Mouse (Mus musculus) embryonic facial prominence, embryonic 14.5 days (tissue): ENCODE measurements around the gene Nemf. TPM values are rescaled to one million over a fixed set of nuclear protein-coding genes. Genes with fewer than 3 reads are reported as not detected.

Experiments used
- ATAC-seq: fragments of 200-750 bp; cut with Nextera tagmentation; 2 replicates; pipeline ENCODE4 v1.8.0; 2017; ENCODE audit warnings: low read depth, moderate number of reproducible peaks, moderate TSS enrichment
- DNase-seq: peaks from one replicate; pipeline ENCODE4 v3.0.0-alpha.2; 2015; ENCODE audit warnings: low spot score
- H3K27ac ChIP-seq: fragments of 300-500 bp; sonication (generic); replicated peaks from 2 replicates; pipeline ENCODE4 v1.5.1; 2014; ENCODE audit warnings: low read depth, mild to moderate bottlenecking, low read length, moderate library complexity
- H3K27me3 ChIP-seq: fragments of 300-500 bp; sonication (generic); replicated peaks from 2 replicates; pipeline ENCODE4 v1.6.1; 2014; ENCODE audit warnings: low read length; ENCODE audit not compliant: control insufficient read depth, insufficient read depth
- H3K36me3 ChIP-seq: fragments of 300-500 bp; sonication (generic); 2 replicates; pipeline ENCODE4 v1.6.1; 2014; ENCODE audit warnings: low read length, mixed read lengths; ENCODE audit not compliant: control insufficient read depth, insufficient read depth
- H3K4me1 ChIP-seq: fragments of 300-500 bp; sonication (generic); 2 replicates; pipeline ENCODE4 v1.6.1; 2014; ENCODE audit warnings: antibody characterized with exemption, low read length; ENCODE audit not compliant: control insufficient read depth, insufficient read depth
- H3K4me2 ChIP-seq: fragments of 300-500 bp; sonication (generic); 2 replicates; pipeline ENCODE4 v1.6.1; 2014; ENCODE audit warnings: low read depth, mild to moderate bottlenecking, low read length, moderate library complexity, mixed read lengths
- H3K4me3 ChIP-seq: fragments of 300-500 bp; sonication (generic); 2 replicates; pipeline ENCODE4 v1.5.1; 2014; ENCODE audit warnings: low read depth, mild to moderate bottlenecking, low read length
- H3K9ac ChIP-seq: fragments of 300-500 bp; sonication (generic); 2 replicates; pipeline ENCODE4 v1.6.1; 2014; ENCODE audit warnings: low read depth, mild to moderate bottlenecking, low read length, moderate library complexity, mixed read lengths
- H3K9me3 ChIP-seq: fragments of 300-500 bp; sonication (generic); 2 replicates; pipeline ENCODE4 v1.6.1; 2016; ENCODE audit warnings: low read length; ENCODE audit not compliant: control insufficient read depth
- WGBS: fragments of 180-500 bp; shearing (Covaris S2); extraction: QIAGEN DNeasy Blood & Tissue Kit; methylation state at CpG from one replicate; pipeline ENCODE4 v1.1.7; 2014; 5-methylcytosine and 5-hydroxymethylcytosine counted together
- polyA plus RNA-seq: library from polyadenylated mRNA; unstranded; fragments of >200 nt; fragmentation: Nextera tagmentation; extraction: Ambion mirVana; gene quantifications from 2 replicates; pipeline ENCODE4 v1.2.1, GENCODE M21; 2014

The Nemf gene
- polyA plus RNA-seq, 1 experiment from 2014 or later: 65.8 TPM

DNA sequence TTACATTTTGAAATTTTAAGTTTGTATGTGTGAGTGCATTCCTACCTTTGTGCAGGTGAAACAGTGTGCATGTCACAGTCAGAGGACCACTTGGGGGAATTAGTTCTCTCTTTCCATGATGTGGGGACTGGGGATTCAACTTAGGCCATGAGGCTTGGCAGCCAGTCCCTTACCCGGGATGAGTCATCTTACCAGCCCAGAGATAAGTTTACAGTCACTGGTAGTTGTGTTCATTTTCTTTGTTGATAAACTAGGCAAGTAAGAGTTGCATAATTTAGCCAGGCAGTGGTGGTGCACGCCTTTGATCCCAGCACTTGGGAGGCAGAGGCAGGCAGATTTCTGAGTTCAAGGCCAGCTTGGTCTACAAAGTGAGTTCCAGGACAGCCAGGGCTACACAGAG, 52.9 kb downstream of the Nemf start:
- Histone ChIP-seq H3K4me1 (peaks cover 2% of the 10 kb centered on the region; the same call in 1 of the 2 replicates), H3K9me3 (no peaks in the 10 kb centered on the region), H3K36me3 (peaks cover 86% of the 10 kb centered on the region), H3K9ac (no peak overlapping the region), H3K4me2 (no peak overlapping the region), H3K4me3 (no peak overlapping the region), H3K27me3 (no peaks in the 10 kb centered on the region), H3K27ac (no peak overlapping the region)
- ATAC-seq (no peak), DNase-seq (no peak)
- 93% methylated on average over 2 of the region's 2 CpGs for WGBS

DNA sequence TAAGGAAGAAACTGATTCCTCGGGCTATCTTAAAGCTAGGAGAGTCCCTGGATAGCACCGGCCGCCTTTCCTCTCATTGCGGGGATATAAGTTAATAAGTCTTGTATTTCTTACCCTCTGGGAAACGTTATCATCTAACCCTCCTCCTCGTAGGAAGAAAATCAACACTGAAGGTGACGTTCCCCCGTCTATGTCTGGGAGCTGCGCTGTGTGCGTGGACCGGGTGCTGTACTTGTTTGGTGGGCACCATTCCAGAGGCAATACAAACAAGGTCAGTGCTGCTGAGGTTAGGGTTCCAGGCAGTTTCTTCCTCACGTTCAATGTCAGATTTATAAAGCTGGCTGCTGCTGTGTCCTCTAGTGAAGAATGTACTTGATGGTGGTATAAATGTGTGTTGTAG, 54.8 kb downstream of the Nemf start:
- H3K27ac ChIP-seq: no peak overlapping the region
- 94% methylated on average over 12 of the region's 12 CpGs for WGBS
- no peak for DNase-seq
- no peaks in the 10 kb centered on the region for H3K9me3 ChIP-seq
- H3K27me3 ChIP-seq: no peaks in the 10 kb centered on the region
- peaks cover 72% of the 10 kb centered on the region for H3K36me3 ChIP-seq
- no peak for ATAC-seq
- peaks cover 13% of the 10 kb centered on the region; the same call in 1 of the 2 replicates for H3K4me1 ChIP-seq
- no peak overlapping the region for H3K9ac ChIP-seq
- no peak overlapping the region for H3K4me2 ChIP-seq
- no peak overlapping the region for H3K4me3 ChIP-seq

GRCm38 (mm10) chr12:69300391-69300790, 56.6 kb downstream of the Nemf start:
- Histone ChIP-seq H3K4me2 (no peak overlapping the region), H3K27ac (no peak overlapping the region), H3K4me1 (peaks cover 20% of the 10 kb centered on the region), H3K9me3 (no peaks in the 10 kb centered on the region), H3K27me3 (no peaks in the 10 kb centered on the region), H3K4me3 (no peak overlapping the region), H3K36me3 (peaks cover 54% of the 10 kb centered on the region), H3K9ac (no peak overlapping the region)
- ATAC-seq: no peak
- 66% methylated on average over 2 of the region's 2 CpGs for WGBS
- no peak for DNase-seq

GRCm38 (mm10) chr12:69299831-69300230, 57.1 kb downstream of the Nemf start:
- Histone ChIP-seq H3K27me3 (no peaks in the 10 kb centered on the region), H3K27ac (no peak overlapping the region), H3K4me2 (no peak overlapping the region), H3K4me1 (peaks cover 20% of the 10 kb centered on the region), H3K4me3 (no peak overlapping the region), H3K9me3 (no peaks in the 10 kb centered on the region), H3K36me3 (peaks cover 49% of the 10 kb centered on the region), H3K9ac (no peak overlapping the region)
- WGBS: 84% methylated on average over 3 of the region's 3 CpGs
- DNase-seq (no peak), ATAC-seq (no peak)

DNA sequence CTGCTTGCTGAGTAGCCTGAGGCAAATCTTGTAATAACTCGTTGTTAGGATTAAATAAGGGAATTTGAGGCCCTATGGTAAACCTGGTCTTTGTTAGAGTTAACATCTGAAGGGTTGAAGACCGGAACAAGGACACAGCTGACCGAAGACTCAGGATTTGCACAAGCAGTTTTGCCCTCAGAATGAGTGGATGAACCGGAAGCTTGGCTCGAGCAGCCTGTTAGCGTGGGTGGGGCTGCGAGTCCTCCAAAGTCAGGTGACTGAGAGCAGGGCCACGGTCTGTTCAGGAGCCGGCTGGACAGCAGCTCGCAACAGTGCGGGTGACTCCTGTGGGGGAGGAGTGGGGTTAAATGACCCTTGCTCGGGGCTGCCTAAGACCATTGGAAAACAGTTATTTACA, 57.7 kb downstream of the Nemf start:
- no peaks in the 10 kb centered on the region for H3K9me3 ChIP-seq
- 45% methylated on average over 12 of the region's 12 CpGs for WGBS
- H3K4me2 ChIP-seq: peak overlapping the region; percentile 60
- H3K27ac ChIP-seq: no peak overlapping the region
- no peaks in the 10 kb centered on the region for H3K27me3 ChIP-seq
- H3K36me3 ChIP-seq: peaks cover 44% of the 10 kb centered on the region
- H3K4me1 ChIP-seq: peaks cover 20% of the 10 kb centered on the region
- no peak overlapping the region for H3K9ac ChIP-seq
- ATAC-seq: no peak
- H3K4me3 ChIP-seq: no peak overlapping the region
- DNase-seq: no peak

DNA sequence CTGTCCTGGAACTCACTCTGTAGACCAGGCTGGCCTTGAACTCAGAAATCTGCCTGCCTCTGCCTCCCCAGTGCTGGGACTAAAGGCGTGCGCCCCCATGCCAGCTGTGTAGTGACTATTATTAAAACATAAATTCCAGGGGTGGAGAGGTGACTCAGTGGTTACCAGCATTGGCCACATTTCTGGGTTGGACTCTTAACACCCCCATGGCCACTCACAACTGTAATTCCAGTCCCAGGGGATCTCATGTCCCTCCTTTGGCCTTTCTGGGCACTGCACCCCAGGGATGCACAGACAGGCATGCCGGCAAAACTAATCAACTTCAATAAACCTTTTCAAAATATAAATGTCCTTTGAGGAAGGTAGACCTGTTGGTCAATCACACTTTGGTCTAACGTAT, 58.7 kb downstream of the Nemf start:
- Histone ChIP-seq H3K9me3 (no peaks in the 10 kb centered on the region), H3K4me2 (peak overlapping the region; percentile 60), H3K27me3 (no peaks in the 10 kb centered on the region), H3K27ac (no peak overlapping the region), H3K9ac (no peak overlapping the region), H3K4me1 (peaks cover 20% of the 10 kb centered on the region), H3K36me3 (peaks cover 35% of the 10 kb centered on the region), H3K4me3 (peak overlapping the region; percentile 97; the same call in 1 of the 2 replicates)
- WGBS: 90% methylated on average over 4 of the region's 4 CpGs
- ATAC-seq: no peak
- DNase-seq: no peak

DNA sequence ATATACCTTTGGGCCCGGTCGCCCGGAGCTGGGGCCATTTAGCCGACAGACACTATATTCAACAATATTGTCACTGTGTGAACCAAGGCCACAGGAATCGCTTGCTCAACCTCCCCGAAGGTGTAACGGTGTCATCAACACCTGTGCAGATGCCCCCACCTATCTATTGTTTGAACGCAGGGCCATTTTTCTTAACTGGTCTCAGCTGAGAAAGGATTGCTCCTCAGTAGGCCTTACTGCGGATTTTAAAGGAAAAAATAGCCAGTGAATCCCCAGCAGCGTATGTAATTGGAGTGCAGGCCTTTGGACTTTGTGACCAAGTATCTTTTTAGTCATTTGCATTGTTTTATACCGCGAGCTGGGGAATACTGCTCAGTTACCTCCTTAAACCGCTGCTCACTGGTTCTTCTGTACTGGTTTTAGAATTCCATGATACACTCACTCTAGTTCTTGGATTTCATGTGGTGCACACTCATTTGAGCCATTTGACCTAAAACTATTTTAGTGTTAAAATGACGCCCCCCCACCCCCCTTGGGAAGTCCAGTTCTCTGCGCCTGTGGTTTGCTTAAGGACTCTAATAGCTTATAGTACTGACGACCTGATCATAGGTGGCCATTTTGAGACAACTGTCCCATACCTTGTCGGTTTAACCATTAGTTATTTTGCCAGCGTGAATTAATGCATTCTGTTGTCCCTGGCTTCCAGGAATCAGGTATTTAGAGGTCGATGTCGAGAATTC, 59.4 kb downstream of the Nemf start:
- Histone ChIP-seq H3K4me3 (peak overlapping the region; percentile 97), H3K4me1 (peaks cover 20% of the 10 kb centered on the region), H3K9ac (peak overlapping the region; percentile 98), H3K4me2 (peak overlapping the region; percentile 60), H3K36me3 (peaks cover 29% of the 10 kb centered on the region), H3K27ac (peak overlapping the region; percentile 94; the same call in 1 of the 2 replicates), H3K9me3 (no peaks in the 10 kb centered on the region), H3K27me3 (no peaks in the 10 kb centered on the region)
- ATAC-seq: 0 out of 2 replicates have a peak, but pooled peaks have one; percentile 3
- WGBS: 18% methylated on average over 20 of the region's 20 CpGs
- DNase-seq: no peak

DNA sequence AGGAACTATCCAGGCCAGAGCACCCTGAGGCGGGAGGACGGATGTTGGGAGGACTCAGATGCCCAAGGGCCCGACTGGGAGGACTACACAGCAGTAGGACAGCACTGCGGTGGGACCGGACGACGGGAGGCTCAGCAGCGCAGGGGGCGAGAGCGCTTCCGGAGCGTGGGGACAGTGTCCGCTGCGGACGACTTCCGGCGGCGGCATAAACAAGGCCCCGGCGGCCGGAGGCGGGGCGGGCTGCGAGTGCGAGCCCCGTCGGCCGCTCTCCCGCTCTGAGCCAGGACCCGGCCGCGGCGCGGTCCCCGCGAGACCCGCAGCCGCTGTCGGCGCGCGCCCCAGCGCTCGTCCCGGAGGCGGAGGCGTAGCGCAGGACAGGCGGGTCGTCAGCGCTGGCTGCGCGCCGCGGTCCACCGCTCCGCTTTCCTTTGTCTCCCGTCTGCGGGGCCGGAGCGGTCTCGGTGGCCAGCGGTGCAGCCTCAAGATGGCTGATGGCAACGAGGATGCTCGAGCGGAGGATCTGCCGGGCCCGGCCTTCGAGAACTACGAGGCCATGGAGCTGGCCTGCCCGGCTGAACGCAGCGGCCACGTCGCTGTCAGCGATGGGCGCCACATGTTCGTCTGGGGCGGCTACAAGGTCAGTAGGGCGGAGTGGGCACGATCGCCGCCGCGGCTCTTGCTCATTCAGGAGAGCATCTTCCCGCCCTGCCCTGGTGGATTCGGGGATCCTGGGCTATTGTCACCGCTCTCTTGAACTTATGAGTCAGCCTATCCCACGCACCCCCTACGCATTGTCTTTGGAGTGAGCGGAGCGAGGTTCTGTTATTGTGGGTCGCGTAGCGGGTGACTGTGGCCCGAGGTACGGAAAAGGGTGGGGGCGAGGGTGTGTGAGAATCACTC, 60.2 kb downstream of the Nemf start, which contains the start of gene Klhdc2:
Klhdc2 (plus strand) TSS at position 171 of the 900 bp plus-strand sequence.
- peak; percentile 96 for ATAC-seq
- H3K4me1 ChIP-seq: peaks cover 20% of the 10 kb centered on the region
- H3K36me3 ChIP-seq: peaks cover 21% of the 10 kb centered on the region
- H3K4me3 ChIP-seq: peak within 1 kb of the TSS; percentile 97
- WGBS: under 1% methylated on average over 33 of the region's 98 CpGs
- H3K4me2 ChIP-seq: peak within 1 kb of the TSS; percentile 60
- no peaks in the 10 kb centered on the region for H3K27me3 ChIP-seq
- H3K9ac ChIP-seq: peak within 1 kb of the TSS; percentile 98
- H3K9me3 ChIP-seq: no peaks in the 10 kb centered on the region
- peak; percentile 95 for DNase-seq
- peak within 1 kb of the TSS; percentile 94 for H3K27ac ChIP-seq
